Mouse (Mus musculus) cerebellum, adult 2 months (tissue): ENCODE measurements at regions not wholly inside any gene's neighbourhood (a gene's known extent, or its start where the extent isn't known, plus 50 kb on each side); places are given as distances from the start of the nearest gene placed in this dataset.

Experiments
- CTCF ChIP-seq: fragments of 200-500 bp; IDR thresholded peaks from 2 replicates; pipeline ENCODE4 v1.5.1; 2011; ENCODE audit warnings: low read depth, mild to moderate bottlenecking, control low read depth, low read length, moderate library complexity, borderline replicate concordance; ENCODE audit not compliant: insufficient read depth
- POLR2A ChIP-seq: fragments of 200-500 bp; IDR thresholded peaks from 2 replicates; pipeline ENCODE4 v1.6.1; 2011; ENCODE audit warnings: low read length, control low read depth, borderline replicate concordance; ENCODE audit not compliant: insufficient read depth

GRCm38 (mm10) chr10:42072131-42072530 is 53.9 kb upstream of the Armc2 start:
- TF ChIP-seq CTCF (no peak), POLR2A (no peak)
